Mouse (Mus musculus) left cerebral cortex, adult 9 months (tissue): ENCODE measurements at regions not wholly inside any gene's neighbourhood (a gene's known extent, or its start where the extent isn't known, plus 50 kb on each side); places are given as distances from the start of the nearest gene placed in this dataset.
"Not testable (repeated sequence)": the region's sequence is repeated elsewhere in the genome, so short reads cannot be mapped to it uniquely, and the experiment has no call there.

Experiments
- DNase-seq, 2 experiments: peaks; one replicate each; pipeline ENCODE4 v3.0.0; 2022; ENCODE audit warnings: low spot score in 2 of 2

DNA sequence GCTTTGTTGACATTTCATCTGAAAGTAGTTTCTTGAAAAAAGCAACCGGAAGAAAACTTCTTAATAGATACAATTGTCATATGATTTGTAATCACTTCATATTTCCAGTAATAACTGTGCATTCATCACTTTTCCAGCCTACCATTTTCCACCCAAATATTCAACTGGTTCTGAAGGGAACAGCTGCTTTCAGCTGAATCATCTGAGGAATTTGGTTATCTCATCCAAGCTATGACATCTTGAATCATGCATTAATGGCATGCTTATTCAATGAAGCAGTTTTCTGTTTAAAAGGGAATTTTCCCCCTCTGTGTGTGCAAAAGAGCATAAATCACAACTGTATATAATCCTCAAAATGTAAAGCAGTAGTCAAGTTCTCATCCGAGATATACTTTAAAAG lies 97.2 kb upstream of the Cdk6 start:
- DNase-seq: not testable (repeated sequence)

DNA sequence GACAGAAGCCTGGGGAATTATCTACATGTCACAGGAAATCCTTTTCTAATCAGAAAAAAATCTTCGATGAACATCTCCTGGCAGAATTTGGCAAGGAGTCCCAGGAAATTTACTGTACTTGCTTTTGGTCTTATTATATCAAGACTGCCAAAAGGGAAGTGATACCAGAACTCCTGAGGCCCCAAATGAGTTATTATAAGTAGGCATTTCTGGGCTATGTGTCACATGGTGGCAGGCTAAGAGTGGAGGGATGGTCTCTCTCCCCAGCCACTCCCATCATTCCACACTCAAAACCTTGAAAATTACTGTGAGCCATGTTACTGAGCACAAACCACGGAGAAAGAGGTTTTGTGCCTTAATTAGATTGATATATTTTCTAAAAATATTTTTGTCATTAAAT lies 94.0 kb upstream of the Cdk6 start:
- DNase-seq: no peak

DNA sequence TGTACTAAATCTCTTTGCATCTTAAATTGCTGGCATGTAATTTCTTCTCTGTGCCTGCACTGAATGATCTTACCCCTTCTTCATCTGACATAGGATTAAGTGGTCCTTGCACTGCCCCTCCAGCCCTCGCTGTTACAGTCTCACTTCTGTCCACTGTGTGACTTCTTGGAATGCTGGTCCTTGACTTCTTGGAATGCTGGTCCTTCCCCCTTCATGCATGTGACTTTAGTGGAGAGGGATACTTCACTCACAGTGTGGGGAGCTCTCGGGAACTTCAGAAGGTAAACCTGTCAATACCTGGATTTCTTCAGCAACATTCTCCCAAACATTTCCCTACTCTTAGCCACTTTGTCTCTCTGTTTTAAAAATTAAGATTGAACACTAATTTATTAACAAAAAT lies 91.0 kb upstream of the Cdk6 start:
- no peak for DNase-seq

DNA sequence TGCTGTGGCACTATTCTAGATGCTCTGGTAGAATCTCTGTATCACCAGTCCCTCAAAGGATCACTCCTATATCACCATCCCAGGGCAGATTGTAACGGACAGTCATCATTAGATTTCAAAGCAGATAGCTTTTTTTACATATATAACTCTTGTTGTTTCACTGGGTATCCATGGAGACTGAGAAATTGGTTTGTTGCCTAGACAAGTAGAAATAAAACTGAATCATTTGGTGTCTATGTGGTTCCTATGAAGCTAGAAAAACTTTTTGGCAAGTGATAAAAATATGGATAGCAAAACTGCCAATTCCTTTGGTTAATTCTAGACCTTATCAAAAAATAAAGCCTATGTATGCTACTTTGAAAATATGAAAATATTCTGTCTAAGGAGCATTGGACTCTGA lies 81.0 kb upstream of the Cdk6 start:
- DNase-seq: no peak

DNA sequence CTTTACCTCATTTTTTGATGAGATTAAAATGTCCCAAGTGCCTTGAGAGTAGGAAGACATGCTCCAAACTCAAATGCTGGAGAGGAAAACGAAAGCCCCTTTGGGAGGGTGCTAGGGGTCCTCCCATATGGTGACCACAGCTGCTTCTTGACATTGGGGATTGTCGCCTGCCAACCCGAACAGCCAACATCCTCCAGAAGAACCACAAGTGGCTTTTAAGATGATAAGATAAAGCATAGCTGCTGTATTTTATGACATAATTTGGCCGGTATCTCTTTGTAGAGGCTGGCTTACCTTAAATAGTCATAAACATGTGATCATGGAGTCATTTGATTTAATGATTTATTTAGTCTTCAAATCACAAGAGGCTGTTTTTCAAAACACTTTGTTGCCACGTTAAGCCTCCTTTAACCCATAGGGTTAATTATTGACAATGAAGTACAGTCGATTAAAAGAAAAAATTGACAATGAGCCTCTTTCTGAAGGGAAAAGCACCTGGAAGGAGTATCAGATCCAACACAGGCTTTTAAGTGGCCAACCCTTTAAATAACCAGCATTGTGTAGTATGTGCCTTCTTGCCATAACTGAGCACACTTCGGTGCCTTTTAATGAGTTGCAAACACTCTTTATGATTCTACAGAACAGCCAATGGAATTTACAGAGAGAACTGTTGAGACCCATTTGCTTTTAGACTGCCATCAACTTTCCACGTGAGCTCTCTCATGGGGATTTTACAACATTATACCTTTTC lies 76.1 kb upstream of the Cdk6 start:
- DNase-seq: not testable (repeated sequence)

DNA sequence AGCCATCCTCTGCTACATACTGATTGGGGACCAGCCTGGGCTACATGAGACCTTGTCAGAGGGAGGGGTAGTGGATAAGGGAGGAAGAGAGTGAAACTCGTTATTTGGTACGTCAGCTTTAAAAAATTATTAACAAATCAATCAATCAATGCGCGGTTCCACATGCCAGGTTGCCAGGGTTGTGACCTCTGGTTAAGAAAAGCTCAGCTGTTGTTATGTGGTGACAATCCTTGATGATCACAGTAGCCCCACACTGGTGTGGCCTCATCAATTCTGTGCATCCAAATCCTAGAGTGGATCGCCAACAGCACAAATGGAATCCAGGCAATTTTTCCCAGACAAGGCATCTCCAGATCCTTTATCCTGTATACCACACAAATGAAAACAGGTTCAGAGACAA lies 74.3 kb upstream of the Cdk6 start:
- no peak for DNase-seq

DNA sequence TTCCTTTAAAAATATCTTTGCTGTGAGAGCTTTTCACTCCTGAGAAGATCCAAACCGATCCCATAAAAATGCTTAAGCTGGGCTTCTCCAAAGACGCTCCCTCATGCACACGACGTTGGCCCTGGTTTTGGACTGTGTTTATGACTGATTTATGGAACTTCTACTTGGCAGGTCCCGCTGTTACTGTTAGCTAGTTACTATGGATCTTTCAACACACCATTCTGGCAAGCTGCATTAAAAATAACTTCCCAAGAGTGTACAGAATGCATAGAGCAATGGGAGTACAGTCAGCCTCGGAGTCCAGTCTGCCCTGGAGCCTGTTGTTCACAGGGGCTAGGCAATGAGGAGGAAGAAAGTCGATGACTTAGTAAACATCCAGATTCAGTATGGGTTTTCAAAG lies 71.5 kb upstream of the Cdk6 start:
- no peak for DNase-seq

DNA sequence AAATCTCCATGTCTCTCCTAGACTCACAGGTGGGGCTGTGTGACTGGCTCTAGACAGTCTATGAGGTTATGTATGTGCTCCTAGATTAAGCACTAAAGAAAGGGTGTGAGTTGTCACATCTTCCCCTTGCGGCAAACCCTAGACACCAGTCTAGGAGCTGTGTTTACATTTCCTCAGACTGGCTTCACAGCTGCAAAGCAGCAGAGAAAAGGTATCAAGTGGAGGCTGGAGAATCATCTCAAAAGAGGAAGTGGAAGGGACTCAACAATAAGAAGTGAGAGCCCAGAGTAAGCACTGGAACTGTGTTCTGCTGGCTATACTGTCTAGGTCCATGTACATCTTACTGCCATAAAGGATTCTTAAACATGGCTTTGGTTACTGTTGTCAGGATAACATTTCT lies 68.1 kb upstream of the Cdk6 start:
- not testable (repeated sequence) for DNase-seq

DNA sequence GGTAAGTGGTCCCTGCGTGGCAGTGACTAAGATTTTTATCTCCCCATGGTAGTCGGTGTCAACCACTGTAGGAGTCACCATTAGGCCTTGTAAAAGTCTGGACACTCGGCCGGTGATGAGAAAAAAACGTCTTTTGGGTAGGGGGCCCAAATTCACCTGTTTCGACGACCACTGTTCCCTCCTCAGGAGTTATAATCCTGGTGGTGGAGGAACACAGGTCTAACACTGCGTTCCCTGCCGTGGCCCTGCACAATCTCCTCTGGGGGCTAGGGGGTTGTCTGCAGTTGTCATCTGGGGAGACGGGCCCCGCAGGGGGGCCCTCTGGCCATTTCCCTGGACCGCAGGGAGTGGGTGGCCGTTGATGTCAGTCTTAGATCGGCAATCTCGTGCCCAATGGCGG lies 64.0 kb upstream of the Cdk6 start:
- DNase-seq: not testable (repeated sequence)

DNA sequence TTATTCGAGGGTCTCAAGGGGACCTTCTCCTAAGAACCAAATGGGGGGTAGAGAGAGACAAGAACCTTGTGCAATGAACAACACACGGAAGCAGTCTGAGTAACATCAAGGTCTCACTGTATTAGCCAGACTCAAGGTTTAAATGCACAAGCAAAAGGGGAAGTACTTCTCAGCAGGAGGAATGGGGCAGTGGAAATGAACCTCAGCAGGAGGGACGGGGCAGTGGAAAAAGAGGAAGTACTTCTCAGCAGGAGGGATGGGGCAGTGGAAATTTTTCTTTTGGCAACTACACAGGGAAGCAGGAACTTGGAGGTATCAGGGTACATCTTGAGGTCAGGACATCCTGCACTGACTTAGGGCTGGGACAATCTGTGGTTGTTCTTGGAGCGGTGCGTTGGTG lies 62.3 kb upstream of the Cdk6 start:
- DNase-seq: not testable (repeated sequence)

DNA sequence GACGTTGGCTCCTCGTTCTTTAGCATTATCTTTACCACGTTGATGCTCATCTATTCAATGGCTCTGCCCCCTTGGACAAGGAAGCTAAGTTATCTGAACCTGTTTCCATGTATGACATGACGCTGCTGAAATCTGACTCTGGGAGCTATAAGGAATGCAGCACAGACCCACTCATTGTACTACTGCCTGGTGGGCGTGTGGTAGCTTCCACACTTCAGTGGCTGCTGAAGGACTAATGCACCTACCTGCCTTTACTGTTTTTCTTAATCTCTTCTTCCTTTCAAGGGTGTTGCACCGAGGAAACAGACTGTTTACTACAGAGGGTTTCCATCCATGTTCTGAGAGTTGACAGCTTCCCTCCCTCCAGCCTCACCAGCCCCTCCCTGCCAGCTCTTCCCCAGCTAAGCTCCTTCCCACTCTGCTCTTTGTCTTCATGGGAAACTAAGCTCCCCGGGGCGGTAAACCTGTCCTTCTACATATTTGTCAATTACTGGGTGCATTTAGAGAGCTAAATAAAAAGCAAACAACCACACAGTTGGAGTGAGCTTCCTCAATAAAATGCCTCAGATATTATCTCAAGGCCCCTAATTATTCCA lies 59.3 kb upstream of the Cdk6 start:
- DNase-seq: not testable (repeated sequence)

DNA sequence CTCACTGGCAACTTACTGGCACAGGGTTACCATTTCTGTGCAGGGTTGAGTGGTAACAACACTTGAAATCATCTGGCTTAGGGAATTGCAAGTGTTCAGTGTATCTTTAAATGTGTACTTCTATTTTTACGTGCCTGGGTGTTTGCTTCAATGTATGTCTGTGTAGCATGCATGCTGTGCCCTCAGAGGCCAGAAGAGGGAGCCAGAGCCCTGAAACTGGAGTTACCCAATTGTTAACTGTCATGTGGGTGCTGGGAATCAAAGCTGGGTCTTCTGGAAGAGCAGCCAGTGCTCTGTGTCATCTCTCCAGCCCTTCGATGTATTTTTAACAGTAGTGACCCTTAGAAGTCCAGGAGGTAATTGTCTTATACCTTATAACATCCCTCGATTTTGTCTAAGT lies 58.2 kb upstream of the Cdk6 start:
- no peak for DNase-seq

DNA sequence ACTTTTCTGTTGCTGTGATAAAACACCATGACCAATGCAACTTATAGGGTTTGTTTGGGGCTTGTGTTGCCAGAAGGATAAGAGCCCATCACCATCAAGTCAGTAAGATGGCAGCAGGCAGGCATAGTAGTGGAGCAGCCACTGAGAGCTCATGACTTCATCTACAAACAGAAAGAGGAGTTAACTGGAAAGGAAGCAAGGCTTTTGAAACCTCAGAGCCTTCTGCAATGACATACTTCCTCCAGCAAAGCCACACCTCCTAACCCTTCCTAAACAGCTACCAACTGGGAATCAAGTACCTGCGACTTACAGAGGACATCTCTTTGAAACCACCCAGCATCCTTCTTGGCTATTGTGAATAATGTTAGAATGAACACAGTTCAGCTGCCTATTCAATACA lies 57.0 kb upstream of the Cdk6 start:
- not testable (repeated sequence) for DNase-seq

DNA sequence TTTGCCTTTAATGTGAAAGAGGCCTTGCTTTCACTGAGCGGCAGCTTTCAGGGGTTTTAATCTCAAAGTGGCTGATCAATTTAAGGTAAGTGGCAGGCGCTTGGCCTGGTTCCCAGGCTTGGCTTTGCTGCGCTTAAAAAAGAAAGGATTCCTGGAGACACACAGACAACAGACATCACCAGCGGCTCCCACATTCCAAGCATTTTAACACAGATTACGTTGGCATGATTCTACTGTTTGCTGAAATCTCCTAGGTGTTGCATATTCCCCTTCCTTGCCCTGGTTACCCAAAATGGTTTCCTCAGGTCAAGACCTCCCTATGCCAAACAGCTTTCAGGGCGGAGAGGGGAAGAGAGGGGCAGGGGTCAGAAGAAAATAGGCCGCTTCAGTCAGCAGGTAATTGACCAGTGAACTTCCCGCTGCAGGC lies 51.3 kb upstream of the Cdk6 start:
- peak in 1 of 2 experiments; percentile 22 for DNase-seq
